Mouse (Mus musculus) heart, adult 2 months (tissue): ENCODE measurements at regions not wholly inside any gene's neighbourhood (a gene's known extent, or its start where the extent isn't known, plus 50 kb on each side); places are given as distances from the start of the nearest gene placed in this dataset.

ENCODE experiments used
- DNase-seq, 2 experiments: peaks; one replicate each; pipeline ENCODE4 v3.0.0; 2021
- H3K27ac ChIP-seq: fragments of 200-600 bp; 2 replicates; pipeline ENCODE4 v1.8.1; 2022
- H3K27me3 ChIP-seq: fragments of 200-500 bp; 2 replicates; pipeline ENCODE4 v1.6.1; 2012; ENCODE audit warnings: mild to moderate bottlenecking, low read length, inconsistent platforms, mixed read lengths; ENCODE audit not compliant: control insufficient read depth, insufficient read depth
- H3K36me3 ChIP-seq: fragments of 200-500 bp; 2 replicates; pipeline ENCODE4 v1.6.1; 2012; ENCODE audit warnings: low read length, inconsistent platforms; ENCODE audit not compliant: control insufficient read depth, insufficient read depth
- H3K4me1 ChIP-seq: fragments of 200-500 bp; 2 replicates; pipeline ENCODE4 v1.6.1; 2011; ENCODE audit warnings: low read length; ENCODE audit not compliant: control insufficient read depth, insufficient read depth
- H3K4me3 ChIP-seq: fragments of 200-600 bp; 2 replicates; pipeline ENCODE4 v1.8.1; 2022
- H3K79me2 ChIP-seq: fragments of 200-500 bp; replicated peaks from 2 replicates; pipeline ENCODE4 v1.6.1; 2012; ENCODE audit warnings: mild to moderate bottlenecking, inconsistent platforms, low read length, moderate library complexity, mixed read lengths; ENCODE audit not compliant: control insufficient read depth, insufficient read depth
- H3K9ac ChIP-seq: fragments of 200-500 bp; 2 replicates; pipeline ENCODE4 v1.6.1; 2012; ENCODE audit warnings: low read depth, mild to moderate bottlenecking, control low read depth, inconsistent platforms, low read length, mixed read lengths
- CTCF ChIP-seq: fragments of 200-600 bp; IDR thresholded peaks from 2 replicates; pipeline ENCODE4 v1.8.1; 2022; ENCODE audit warnings: antibody characterized with exemption, mild to moderate bottlenecking, moderate library complexity
- EP300 ChIP-seq: fragments of 200-500 bp; IDR thresholded peaks from 2 replicates; pipeline ENCODE4 v1.6.1; 2011; ENCODE audit warnings: low read depth, low read length, control low read depth; ENCODE audit not compliant: insufficient read depth
- POLR2A ChIP-seq: fragments of 200-500 bp; IDR thresholded peaks from 2 replicates; pipeline ENCODE4 v1.6.1; 2011; ENCODE audit warnings: mild to moderate bottlenecking, low read depth, low read length, control low read depth; ENCODE audit not compliant: insufficient read depth
- WGBS: fragments of 180-500 bp; shearing (Covaris S2); methylation state at CpG from one replicate; pipeline ENCODE4 v1.1.7; 2018; 5-methylcytosine and 5-hydroxymethylcytosine counted together
- intact Hi-C: fragments of 180-260 bp; cut with DNase I; formaldehyde crosslinking; loops from one replicate; pipeline ENCODE4 v1.15.1; 2025

GRCm38 (mm10) chr17:83985916-83986578 is 138.3 kb upstream of the Haao start:
- Histone ChIP-seq H3K27ac (peak overlapping the region; percentile 95), H3K4me1 (peaks cover 62% of the 10 kb centered on the region), H3K79me2 (no peaks in the 10 kb centered on the region), H3K27me3 (no peaks in the 10 kb centered on the region), H3K9ac (no peak overlapping the region; the same call in 1 of the 2 replicates), H3K36me3 (peaks cover 10% of the 10 kb centered on the region), H3K4me3 (no peak overlapping the region)
- no peak for TF ChIP-seq CTCF
- TF ChIP-seq EP300: no peak
- no peak for TF ChIP-seq POLR2A
- intact Hi-C loops: no loop called here
- WGBS: 39% methylated on average over 15 of the region's 15 CpGs
- DNase-seq: peak; percentile 49 to 55

DNA sequence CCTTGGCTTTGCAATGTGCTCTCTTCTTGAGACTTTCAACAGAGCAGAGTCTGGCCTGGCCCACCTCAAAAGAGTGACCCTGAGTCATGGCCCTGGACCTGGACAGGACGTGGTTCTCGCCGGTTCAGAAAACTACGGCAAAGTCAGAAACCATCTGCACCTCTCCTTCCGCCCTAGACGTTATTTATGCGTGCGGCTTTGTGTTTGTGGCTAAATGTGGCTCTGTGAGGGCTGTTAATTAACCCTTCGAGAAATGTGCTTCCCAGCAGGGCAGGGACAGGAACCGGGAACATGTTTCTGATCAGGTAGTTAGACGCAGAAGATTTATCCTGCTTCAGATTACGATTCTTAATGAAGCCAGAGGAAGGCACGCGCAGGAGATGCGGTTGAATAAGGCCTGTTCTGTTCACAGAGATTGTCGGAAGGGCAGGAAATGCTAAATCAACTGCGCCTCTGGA is 137.6 kb upstream of the Haao start:
- H3K79me2 ChIP-seq: no peaks in the 10 kb centered on the region
- peaks cover 10% of the 10 kb centered on the region for H3K36me3 ChIP-seq
- TF ChIP-seq CTCF: no peak
- peak; percentile 49; the same call in 1 of the 2 replicates for TF ChIP-seq POLR2A
- TF ChIP-seq EP300: peak; percentile 85
- H3K4me3 ChIP-seq: no peak overlapping the region
- H3K27me3 ChIP-seq: no peaks in the 10 kb centered on the region
- peaks cover 58% of the 10 kb centered on the region for H3K4me1 ChIP-seq
- intact Hi-C loops: no loop called here
- WGBS: 39% methylated on average over 17 of the region's 17 CpGs
- H3K27ac ChIP-seq: peak overlapping the region; percentile 95
- DNase-seq: peak; percentile 61 to 74
- H3K9ac ChIP-seq: no peak overlapping the region

DNA sequence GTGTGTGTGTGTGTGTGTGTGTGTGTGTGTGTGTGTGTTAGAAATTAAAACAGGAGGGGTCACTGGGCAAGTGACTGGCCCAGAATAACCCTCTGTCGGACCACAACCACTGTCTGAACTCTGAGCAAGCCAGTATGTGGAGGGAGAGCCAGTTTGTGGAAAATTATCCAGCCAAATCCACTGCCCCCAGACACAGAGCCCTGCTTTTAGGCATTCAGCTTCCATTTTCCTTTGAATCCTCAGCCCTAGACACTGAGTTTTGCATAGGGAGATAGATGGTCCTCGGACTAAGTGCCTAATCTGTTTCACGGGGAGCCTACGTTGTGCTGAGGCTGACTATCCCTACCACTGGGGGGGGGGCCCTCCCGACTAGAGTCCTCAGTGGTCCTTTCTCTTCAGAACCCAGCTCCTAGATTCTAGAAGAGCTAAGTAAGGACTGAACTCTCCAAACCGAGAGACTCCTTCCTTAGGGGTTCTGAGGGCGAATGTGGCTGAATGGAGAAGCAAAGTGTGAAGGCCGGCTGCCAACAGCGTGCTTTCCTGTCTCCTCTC is 136.2 kb upstream of the Haao start:
- Histone ChIP-seq H3K36me3 (peaks cover 4% of the 10 kb centered on the region), H3K27ac (peak overlapping the region; percentile 95), H3K9ac (0 out of 2 replicates have a peak overlapping the region, but pooled peaks have one; percentile 21), H3K4me1 (peaks cover 48% of the 10 kb centered on the region), H3K79me2 (no peaks in the 10 kb centered on the region), H3K27me3 (no peaks in the 10 kb centered on the region), H3K4me3 (no peak overlapping the region)
- DNase-seq: no peak
- TF ChIP-seq POLR2A (no peak), CTCF (peak; percentile 6; the same call in 1 of the 2 replicates), EP300 (no peak)
- intact Hi-C loops: loop anchor here (1.0 kb wide), 1 partner anchor 27 kb away; no protein-coding TSS in a partner anchor
- 74% methylated on average over 9 of the region's 9 CpGs for WGBS

DNA sequence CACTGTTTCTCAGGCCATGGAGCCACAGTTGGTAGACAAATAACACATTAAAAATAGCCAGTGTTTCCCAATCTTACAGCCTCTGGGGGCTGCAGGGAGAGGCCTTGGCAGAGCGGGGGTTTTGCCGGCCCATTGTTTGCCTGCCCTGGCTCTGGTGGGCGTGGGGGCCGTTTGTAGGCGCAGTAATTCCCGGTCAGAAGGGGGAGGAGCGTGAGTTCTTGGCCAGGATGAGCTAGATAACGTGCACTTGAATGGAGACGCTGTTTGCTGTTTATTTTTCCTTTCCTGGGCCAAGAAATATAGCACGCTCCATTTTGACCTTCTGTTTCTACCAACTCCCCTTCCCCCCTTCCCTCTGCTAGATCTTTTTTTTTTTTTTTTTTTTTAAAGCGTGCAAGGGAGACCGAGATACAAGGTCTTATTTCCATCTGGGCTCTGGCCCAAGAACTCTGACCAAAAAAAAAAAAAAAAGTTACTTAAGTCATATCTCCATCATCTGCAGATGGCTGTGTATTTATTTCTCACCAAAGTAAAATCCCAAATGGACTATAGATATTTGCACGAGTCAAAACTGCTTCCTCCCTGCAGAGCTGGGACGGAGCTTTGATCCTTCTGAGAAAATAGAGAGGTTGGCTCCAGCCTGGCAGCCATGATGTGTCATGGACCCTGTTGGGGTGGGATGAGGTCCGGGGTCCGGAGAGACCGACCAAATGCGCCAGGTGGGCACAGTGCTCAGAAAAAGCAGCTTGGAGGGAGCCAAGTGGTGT is 135.5 kb upstream of the Haao start:
- intact Hi-C loops: loop anchor here (1.0 kb wide), 1 partner anchor 26 kb away; no protein-coding TSS in a partner anchor
- H3K79me2 ChIP-seq: no peaks in the 10 kb centered on the region
- TF ChIP-seq POLR2A (0 out of 2 replicates have a peak, but pooled peaks have one; percentile 19), EP300 (peak; percentile 82; the same call in 1 of the 2 replicates), CTCF (no peak)
- no peaks in the 10 kb centered on the region for H3K27me3 ChIP-seq
- WGBS: 25% methylated on average over 18 of the region's 18 CpGs
- peaks cover 48% of the 10 kb centered on the region for H3K4me1 ChIP-seq
- no peak overlapping the region for H3K9ac ChIP-seq
- H3K27ac ChIP-seq: peak overlapping the region; percentile 95
- DNase-seq: peak; percentile 86 to 92
- H3K4me3 ChIP-seq: no peak overlapping the region
- H3K36me3 ChIP-seq: peaks cover 4% of the 10 kb centered on the region

DNA sequence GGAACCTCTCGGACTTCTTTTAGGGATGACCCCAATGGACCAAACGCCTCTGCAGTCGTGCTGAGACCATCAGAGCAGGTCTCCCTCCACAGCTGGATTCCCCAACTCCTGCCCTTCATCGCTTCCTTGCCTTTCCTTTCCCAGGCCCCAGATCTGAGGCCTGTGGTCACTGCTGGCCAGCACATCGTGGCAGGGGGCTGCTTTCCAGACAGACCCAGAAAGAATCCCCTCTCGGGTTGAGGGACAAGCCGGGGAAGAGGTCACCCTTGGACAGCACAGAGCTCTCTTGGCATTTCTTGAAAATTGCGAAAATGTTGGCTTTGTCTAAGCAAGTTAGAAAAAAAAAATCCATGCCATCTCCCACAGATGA is 134.9 kb upstream of the Haao start:
- Histone ChIP-seq H3K9ac (peak overlapping the region; percentile 60), H3K79me2 (no peaks in the 10 kb centered on the region), H3K4me1 (peaks cover 50% of the 10 kb centered on the region), H3K27me3 (no peaks in the 10 kb centered on the region), H3K27ac (peak overlapping the region; percentile 95), H3K36me3 (peaks cover 4% of the 10 kb centered on the region), H3K4me3 (no peak overlapping the region)
- peak in 1 of 2 experiments; percentile 73 for DNase-seq
- WGBS: 40% methylated on average over 8 of the region's 8 CpGs
- intact Hi-C loops: loop anchor here (1.0 kb wide), 1 partner anchor 25 kb away; no protein-coding TSS in a partner anchor
- TF ChIP-seq POLR2A (no peak), CTCF (no peak), EP300 (no peak)
